Mouse (Mus musculus) yolk sac, embryonic 10.5 days (tissue): ENCODE data around the gene Taf5l.
"Not testable (repeated sequence)": the region's sequence is repeated elsewhere in the genome, so short reads cannot be mapped to it uniquely, and the experiment has no call there.

Experiments used
- DNase-seq: peaks from one replicate; pipeline ENCODE4 v3.0.0-alpha.2; 2017; ENCODE audit warnings: low spot score

Taf5l gene

GRCm38 (mm10) chr8:124021237-124022227, at the start of gene Taf5l, which contains the start of gene Urb2:
Gene Taf5l, minus strand, starts transcription at chr8:124021397.
Gene Urb2, plus strand, starts transcription at chr8:124021508.
- DNase-seq: peak; percentile 92

GRCm38 (mm10) chr8:124070363-124071324, 49.4 kb upstream of the Taf5l start:
- DNase-seq: no peak

GRCm38 (mm10) chr8:124067059-124067750, 46.0 kb upstream of the Taf5l start:
- no peak for DNase-seq

- no peak for DNase-seq
Measured at GRCm38 (mm10) chr8:124066325-124067058, 45.3 kb upstream of the Taf5l start.

GRCm38 (mm10) chr8:124056832-124057655, 35.8 kb upstream of the Taf5l start:
- no peak for DNase-seq

GRCm38 (mm10) chr8:124052568-124052967, 31.4 kb upstream of the Taf5l start:
- DNase-seq: peak; percentile 24

- DNase-seq: peak; percentile 59
Measured at GRCm38 (mm10) chr8:124052110-124052509, 30.9 kb upstream of the Taf5l start.

- no peak for DNase-seq
Measured at GRCm38 (mm10) chr8:124045856-124046255, 24.7 kb upstream of the Taf5l start.

- no peak for DNase-seq
Measured at GRCm38 (mm10) chr8:124044931-124045330, 23.7 kb upstream of the Taf5l start.

GRCm38 (mm10) chr8:124044421-124044820, 23.2 kb upstream of the Taf5l start:
- no peak for DNase-seq

GRCm38 (mm10) chr8:124042201-124042600, 21.0 kb upstream of the Taf5l start:
- no peak for DNase-seq

GRCm38 (mm10) chr8:124039351-124039750, 18.2 kb upstream of the Taf5l start:
- DNase-seq: no peak

GRCm38 (mm10) chr8:124038121-124038520, 16.9 kb upstream of the Taf5l start:
- DNase-seq: no peak

GRCm38 (mm10) chr8:124033400-124033799, 12.2 kb upstream of the Taf5l start:
- no peak for DNase-seq

GRCm38 (mm10) chr8:124027831-124028230, 6.6 kb upstream of the Taf5l start:
- DNase-seq: no peak

- DNase-seq: not testable (repeated sequence)
Measured at GRCm38 (mm10) chr8:124026265-124026664, 5.1 kb upstream of the Taf5l start.

GRCm38 (mm10) chr8:124020439-124021236, 559 bp downstream of the Taf5l start:
- no peak for DNase-seq

- peak; percentile 57 for DNase-seq
Measured at GRCm38 (mm10) chr8:124019782-124020181, 1.4 kb downstream of the Taf5l start.

- peak; percentile 44 for DNase-seq
Measured at GRCm38 (mm10) chr8:124014751-124015150, 6.4 kb downstream of the Taf5l start.
